Mouse (Mus musculus) thymus, adult 2 months (tissue): ENCODE data around the gene Alx3. TPM values are rescaled to one million over a fixed set of nuclear protein-coding genes. Genes with fewer than 3 reads are reported as not detected.

Experiments
- DNase-seq: peaks from one replicate; pipeline ENCODE4 v3.0.0; 2021
- H3K27ac ChIP-seq: fragments of 200-500 bp; 2 replicates; pipeline ENCODE4 v1.5.1; 2012; ENCODE audit warnings: low read length, control low read depth; ENCODE audit not compliant: control insufficient read depth, insufficient read depth
- H3K27me3 ChIP-seq: fragments of 200-500 bp; 2 replicates; pipeline ENCODE4 v1.6.1; 2012; ENCODE audit warnings: mild to moderate bottlenecking, low read length, moderate library complexity, mixed read lengths; ENCODE audit not compliant: control insufficient read depth, insufficient read depth
- H3K36me3 ChIP-seq: fragments of 200-500 bp; 2 replicates; pipeline ENCODE4 v1.6.1; 2012; ENCODE audit warnings: mild to moderate bottlenecking, low read length, moderate library complexity; ENCODE audit not compliant: control insufficient read depth, insufficient read depth
- H3K4me1 ChIP-seq: fragments of 200-500 bp; replicated peaks from 2 replicates; pipeline ENCODE4 v1.6.1; 2012; ENCODE audit warnings: low read length; ENCODE audit not compliant: control insufficient read depth, insufficient read depth
- H3K4me3 ChIP-seq: fragments of 200-500 bp; 2 replicates; pipeline ENCODE4 v1.5.1; 2012; ENCODE audit warnings: mild to moderate bottlenecking, low read length, control low read depth, moderate library complexity; ENCODE audit not compliant: control insufficient read depth, insufficient read depth
- CTCF ChIP-seq: fragments of 200-500 bp; IDR thresholded peaks from 2 replicates; pipeline ENCODE4 v1.5.1; 2012; ENCODE audit warnings: mild to moderate bottlenecking, control low read depth, low read length, moderate library complexity, borderline replicate concordance; ENCODE audit not compliant: control insufficient read depth, poor library complexity, insufficient read depth; ENCODE audit errors: extremely low read depth
- POLR2A ChIP-seq: fragments of 200-500 bp; IDR thresholded peaks from 2 replicates; pipeline ENCODE4 v1.6.1; 2012; ENCODE audit warnings: mild to moderate bottlenecking, low read length, control low read depth, moderate library complexity; ENCODE audit not compliant: control insufficient read depth, poor library complexity, insufficient read depth; ENCODE audit errors: extremely low read depth
- WGBS: fragments of 180-500 bp; shearing (Covaris S2); methylation state at CpG from one replicate; pipeline ENCODE4 v1.1.7; 2018; 5-methylcytosine and 5-hydroxymethylcytosine counted together
- polyA plus RNA-seq: library from polyadenylated mRNA; depleted of rRNA; stranded (reverse); fragments of >200 nt; gene quantifications from 2 replicates; pipeline ENCODE4 v1.2.3, GENCODE M21; 2012

The Alx3 gene
- polyA plus RNA-seq, 1 experiment = 0.20 TPM

DNA sequence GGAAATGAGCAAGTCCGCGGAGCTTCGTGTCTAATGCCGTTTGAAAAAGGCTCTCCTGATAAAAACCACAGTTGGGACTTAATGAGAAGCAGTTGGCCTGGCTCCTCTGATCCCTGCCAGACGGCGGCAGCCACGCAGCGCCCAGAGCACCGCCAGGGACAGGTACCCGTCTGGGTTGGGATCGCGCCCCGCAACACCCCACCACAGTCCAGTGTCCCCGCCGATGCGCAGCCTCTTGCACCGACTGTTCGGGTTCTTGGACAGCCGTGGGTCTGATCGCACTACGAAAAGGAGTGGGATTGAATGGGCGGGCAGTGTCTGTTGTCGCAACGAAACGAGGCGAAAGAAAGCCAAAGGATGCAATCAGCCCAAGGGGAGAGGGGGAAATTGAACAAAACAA, 1.7 kb downstream of the Alx3 start:
- Histone ChIP-seq H3K36me3 (no peaks in the 10 kb centered on the region), H3K27me3 (peaks cover 18% of the 10 kb centered on the region), H3K4me1 (no peaks in the 10 kb centered on the region), H3K4me3 (no peak overlapping the region), H3K27ac (no peak overlapping the region)
- no peak for TF ChIP-seq POLR2A
- no peak for TF ChIP-seq CTCF
- DNase-seq = no peak
- WGBS = 7% methylated on average over 26 of the region's 26 CpGs

DNA sequence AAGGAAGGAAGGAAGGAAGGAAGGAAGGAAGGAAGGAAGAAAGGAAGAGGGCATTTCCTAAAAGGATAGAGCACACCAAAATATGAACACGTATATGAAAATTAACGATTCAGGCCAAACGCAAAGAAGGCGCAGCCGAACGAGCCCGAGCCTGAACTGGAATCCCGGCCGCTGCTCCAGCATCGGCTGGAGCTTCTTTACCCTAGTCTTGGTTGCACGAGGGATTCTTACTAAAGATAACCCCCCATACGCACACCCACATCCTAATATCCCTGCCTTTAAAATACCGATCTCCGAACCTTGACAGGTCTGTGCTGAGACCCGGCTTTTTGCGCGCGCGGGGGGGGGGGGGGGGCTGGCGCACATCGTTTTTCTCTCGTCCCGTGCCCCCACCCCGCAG, 2.3 kb downstream of the Alx3 start:
- 11% methylated on average over 23 of the region's 24 CpGs for WGBS
- no peak overlapping the region for H3K4me3 ChIP-seq
- no peak overlapping the region for H3K27ac ChIP-seq
- TF ChIP-seq CTCF (no peak), POLR2A (no peak)
- no peaks in the 10 kb centered on the region for H3K36me3 ChIP-seq
- H3K4me1 ChIP-seq = no peaks in the 10 kb centered on the region
- peaks cover 18% of the 10 kb centered on the region for H3K27me3 ChIP-seq
- no peak for DNase-seq

- no peak overlapping the region for H3K27ac ChIP-seq
- WGBS = 19% methylated on average over 22 of the region's 22 CpGs
- H3K4me3 ChIP-seq = no peak overlapping the region
- no peak for TF ChIP-seq CTCF
- TF ChIP-seq POLR2A = no peak
- H3K36me3 ChIP-seq = no peaks in the 10 kb centered on the region
- no peaks in the 10 kb centered on the region for H3K4me1 ChIP-seq
- no peak for DNase-seq
- H3K27me3 ChIP-seq = peaks cover 18% of the 10 kb centered on the region
Measured at GRCm38 (mm10) chr3:107597586-107598389, 3.0 kb downstream of the Alx3 start.

- H3K27me3 ChIP-seq = peaks cover 12% of the 10 kb centered on the region; the same call in 1 of the 2 replicates
- no peak for TF ChIP-seq POLR2A
- no peak for TF ChIP-seq CTCF
- WGBS = 35% methylated on average over 6 of the region's 6 CpGs
Measured at GRCm38 (mm10) chr3:107600127-107600526, 5.3 kb downstream of the Alx3 start.

GRCm38 (mm10) chr3:107605304-107605703, 10.5 kb downstream of the Alx3 start:
- WGBS = 13% methylated on average over 4 of the region's 4 CpGs
- Histone ChIP-seq H3K27me3 (no peaks in the 10 kb centered on the region), H3K4me1 (no peaks in the 10 kb centered on the region), H3K27ac (no peak overlapping the region), H3K36me3 (no peaks in the 10 kb centered on the region), H3K4me3 (no peak overlapping the region)
- TF ChIP-seq POLR2A (no peak), CTCF (peak; percentile 85; the same call in 1 of the 2 replicates)
- peak; percentile 55 for DNase-seq

More at GRCm38 (mm10) chr3:107600127-107600526, 5.3 kb downstream of the Alx3 start:
- Histone ChIP-seq H3K4me1 (no peaks in the 10 kb centered on the region), H3K4me3 (no peak overlapping the region), H3K27ac (no peak overlapping the region), H3K36me3 (no peaks in the 10 kb centered on the region)
- DNase-seq = no peak

DNA sequence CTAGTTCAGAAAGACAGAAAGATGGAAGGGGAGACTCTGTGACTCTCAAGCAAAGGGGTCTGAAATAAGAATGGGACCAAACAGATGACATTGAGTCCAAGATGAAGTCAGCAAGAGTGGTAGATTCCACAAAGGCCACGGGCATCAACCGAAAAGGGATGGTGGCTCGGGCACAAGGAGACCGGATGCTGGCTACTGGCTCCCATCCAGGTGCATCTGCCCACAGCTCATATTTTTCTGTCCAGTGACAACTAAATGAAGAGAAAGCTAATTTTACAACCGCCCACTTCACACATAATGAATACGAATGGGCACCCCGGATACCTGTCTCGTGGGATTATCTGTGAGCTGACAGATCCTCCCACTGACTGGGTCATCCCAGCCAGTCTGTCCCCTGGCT, 12.4 kb downstream of the Alx3 start:
- H3K4me1 ChIP-seq = no peaks in the 10 kb centered on the region
- H3K27ac ChIP-seq = no peak overlapping the region
- H3K27me3 ChIP-seq = no peaks in the 10 kb centered on the region
- no peak overlapping the region for H3K4me3 ChIP-seq
- WGBS = 86% methylated on average over 8 of the region's 8 CpGs
- H3K36me3 ChIP-seq = no peaks in the 10 kb centered on the region; the same call in 1 of the 2 replicates
- TF ChIP-seq POLR2A (no peak), CTCF (no peak)
- no peak for DNase-seq

GRCm38 (mm10) chr3:107608808-107609207, 14.0 kb downstream of the Alx3 start:
- TF ChIP-seq CTCF = no peak
- no peak for TF ChIP-seq POLR2A
- no peak for DNase-seq
- 73% methylated on average over 4 of the region's 4 CpGs for WGBS
- H3K27ac ChIP-seq = no peak overlapping the region
- no peaks in the 10 kb centered on the region for H3K27me3 ChIP-seq
- H3K4me1 ChIP-seq = no peaks in the 10 kb centered on the region
- no peak overlapping the region for H3K4me3 ChIP-seq
- H3K36me3 ChIP-seq = peaks cover 2% of the 10 kb centered on the region; the same call in 1 of the 2 replicates

GRCm38 (mm10) chr3:107609376-107609775, 14.5 kb downstream of the Alx3 start:
- no peak overlapping the region for H3K4me3 ChIP-seq
- no peaks in the 10 kb centered on the region for H3K4me1 ChIP-seq
- DNase-seq = no peak
- H3K36me3 ChIP-seq = peaks cover 6% of the 10 kb centered on the region; the same call in 1 of the 2 replicates
- H3K27me3 ChIP-seq = no peaks in the 10 kb centered on the region
- no peak overlapping the region for H3K27ac ChIP-seq
- 81% methylated on average over 3 of the region's 3 CpGs for WGBS
- TF ChIP-seq CTCF (no peak), POLR2A (no peak)
